Mouse (Mus musculus): ENCODE data around the gene Gstt2.

- TF ChIP-seq CTCF (IDR thresholded peaks at IDR 0.05; ENCODE audit: extremely low read depth, insufficient read length, insufficient replicate concordance, low read depth, low read length) (no peak), POLR2A (IDR thresholded peaks at IDR 0.05; ENCODE audit: low read depth, low read length) (no peak)
These were observed 7.5 kb downstream of the Gstt2 start for GRCm38 (mm10) chr10:75829529-75830274.

All from small intestine, adult 2 months (tissue).